Mouse (Mus musculus): ENCODE results near the gene Gm20388.

- no peak for TF ChIP-seq POLR2A (IDR thresholded peaks at IDR 0.05; ENCODE audit: extremely low read depth, insufficient read depth, low read length)
- no peak for TF ChIP-seq CTCF (IDR thresholded peaks at IDR 0.05; ENCODE audit: extremely low read depth, insufficient read depth, low read length)
Observed at GRCm38 (mm10) chr8:121395316-121395715, 1484.7 kb downstream of the Gm20388 start.

Data from cortical plate, adult 2 months (tissue).